Mouse (Mus musculus): Measurements from ENCODE around the gene Lasp1. TPM values are rescaled to one million over a fixed set of nuclear protein-coding genes. Genes with fewer than 3 reads are reported as not detected.
"Not testable (repeated sequence)": the region's sequence is repeated elsewhere in the genome, so short reads cannot be mapped to it uniquely, and the experiment has no call there.

The Lasp1 gene
- polyA plus RNA-seq, 1 experiment from 2014 or later, result 159 TPM

- Histone ChIP-seq H3K36me3 (ENCODE audit: control insufficient read depth, insufficient read depth) (no peaks in the 10 kb centered on the region), H3K9me3 (ENCODE audit: control insufficient read depth, low read length) (no peaks in the 10 kb centered on the region), H3K27me3 (replicated peaks; ENCODE audit: control insufficient read depth, insufficient read depth, low read length) (no peaks in the 10 kb centered on the region), H3K4me2 (ENCODE audit: low read length) (no peak overlapping the region), H3K27ac (ENCODE audit: low read length) (no peak overlapping the region), H3K4me3 (replicated peaks; ENCODE audit: low read length) (no peak overlapping the region), H3K9ac (replicated peaks; ENCODE audit: low read depth, low read length) (no peak overlapping the region), H3K4me1 (replicated peaks; ENCODE audit: control insufficient read depth, insufficient read depth, low read length) (no peaks in the 10 kb centered on the region)
- WGBS, result 92% methylated on average over 5 of the region's 5 CpGs
- no peak for ATAC-seq
These were observed 66.6 kb downstream of the Lasp1 start for GRCm38 (mm10) chr11:97865421-97865820.

GRCm38 (mm10) chr11:97866091-97866888 is 67.5 kb downstream of the Lasp1 start:
- WGBS, result 97% methylated on average over 3 of the region's 3 CpGs
- no peak overlapping the region for H3K4me3 ChIP-seq (replicated peaks; ENCODE audit: low read length)
- no peak overlapping the region for H3K9ac ChIP-seq (replicated peaks; ENCODE audit: low read depth, low read length)
- no peaks in the 10 kb centered on the region for H3K4me1 ChIP-seq (replicated peaks; ENCODE audit: control insufficient read depth, insufficient read depth, low read length)
- H3K4me2 ChIP-seq (ENCODE audit: low read length), result no peak overlapping the region
- H3K27me3 ChIP-seq (replicated peaks; ENCODE audit: control insufficient read depth, insufficient read depth, low read length), result no peaks in the 10 kb centered on the region
- no peaks in the 10 kb centered on the region for H3K9me3 ChIP-seq (ENCODE audit: control insufficient read depth, low read length)
- H3K36me3 ChIP-seq (ENCODE audit: control insufficient read depth, insufficient read depth), result no peaks in the 10 kb centered on the region
- no peak for ATAC-seq
- no peak overlapping the region for H3K27ac ChIP-seq (ENCODE audit: low read length)

GRCm38 (mm10) chr11:97867591-97867990 is 68.8 kb downstream of the Lasp1 start:
- Histone ChIP-seq H3K27ac (ENCODE audit: low read length) (no peak overlapping the region), H3K4me2 (ENCODE audit: low read length) (no peak overlapping the region), H3K4me1 (replicated peaks; ENCODE audit: control insufficient read depth, insufficient read depth, low read length) (no peaks in the 10 kb centered on the region), H3K9me3 (ENCODE audit: control insufficient read depth, low read length) (no peaks in the 10 kb centered on the region), H3K36me3 (ENCODE audit: control insufficient read depth, insufficient read depth) (no peaks in the 10 kb centered on the region), H3K9ac (replicated peaks; ENCODE audit: low read depth, low read length) (no peak overlapping the region), H3K4me3 (replicated peaks; ENCODE audit: low read length) (no peak overlapping the region), H3K27me3 (replicated peaks; ENCODE audit: control insufficient read depth, insufficient read depth, low read length) (no peaks in the 10 kb centered on the region)
- no peak for ATAC-seq
- 88% methylated on average over 3 of the region's 3 CpGs for WGBS

- H3K9me3 ChIP-seq (ENCODE audit: control insufficient read depth, low read length); H3K27me3 ChIP-seq (replicated peaks; ENCODE audit: control insufficient read depth, insufficient read depth, low read length); H3K4me2 ChIP-seq (ENCODE audit: low read length); H3K9ac ChIP-seq (replicated peaks; ENCODE audit: low read depth, low read length); H3K4me3 ChIP-seq (replicated peaks; ENCODE audit: low read length); H3K27ac ChIP-seq (ENCODE audit: low read length); H3K36me3 ChIP-seq (ENCODE audit: control insufficient read depth, insufficient read depth); H3K4me1 ChIP-seq (replicated peaks; ENCODE audit: control insufficient read depth, insufficient read depth, low read length); ATAC-seq: not testable (repeated sequence)
- 91% methylated on average over 5 of the region's 5 CpGs for WGBS
These were observed 73.6 kb downstream of the Lasp1 start for GRCm38 (mm10) chr11:97872378-97872777.

- Histone ChIP-seq H3K36me3 (ENCODE audit: control insufficient read depth, insufficient read depth) (no peaks in the 10 kb centered on the region), H3K4me1 (replicated peaks; ENCODE audit: control insufficient read depth, insufficient read depth, low read length) (no peaks in the 10 kb centered on the region), H3K9ac (replicated peaks; ENCODE audit: low read depth, low read length) (no peak overlapping the region), H3K4me3 (replicated peaks; ENCODE audit: low read length) (no peak overlapping the region), H3K4me2 (ENCODE audit: low read length) (no peak overlapping the region), H3K27ac (ENCODE audit: low read length) (no peak overlapping the region), H3K27me3 (replicated peaks; ENCODE audit: control insufficient read depth, insufficient read depth, low read length) (no peaks in the 10 kb centered on the region), H3K9me3 (ENCODE audit: control insufficient read depth, low read length) (no peaks in the 10 kb centered on the region)
- 82% methylated on average over 1 of the region's 1 CpGs for WGBS
- no peak for ATAC-seq
These were observed 75.6 kb downstream of the Lasp1 start for GRCm38 (mm10) chr11:97874396-97874795.

- no peaks in the 10 kb centered on the region for H3K4me1 ChIP-seq (replicated peaks; ENCODE audit: control insufficient read depth, insufficient read depth, low read length)
These were observed 78.5 kb downstream of the Lasp1 start for GRCm38 (mm10) chr11:97877341-97877740.

GRCm38 (mm10) chr11:97880362-97880761 is 81.6 kb downstream of the Lasp1 start:
- no peaks in the 10 kb centered on the region for H3K27me3 ChIP-seq (replicated peaks; ENCODE audit: control insufficient read depth, insufficient read depth, low read length)
- no peak overlapping the region for H3K4me2 ChIP-seq (ENCODE audit: low read length)
- no peak overlapping the region for H3K27ac ChIP-seq (ENCODE audit: low read length)
- no peaks in the 10 kb centered on the region for H3K36me3 ChIP-seq (ENCODE audit: control insufficient read depth, insufficient read depth)
- H3K4me1 ChIP-seq (replicated peaks; ENCODE audit: control insufficient read depth, insufficient read depth, low read length), result 0 out of 2 replicates have a peak, but pooled peaks cover 2% of the 10 kb centered on the region
- H3K4me3 ChIP-seq (replicated peaks; ENCODE audit: low read length), result no peak overlapping the region
- no peak for ATAC-seq
- no peaks in the 10 kb centered on the region for H3K9me3 ChIP-seq (ENCODE audit: control insufficient read depth, low read length)
- no peak overlapping the region for H3K9ac ChIP-seq (replicated peaks; ENCODE audit: low read depth, low read length)
- WGBS, result 96% methylated on average over 4 of the region's 4 CpGs

More at GRCm38 (mm10) chr11:97877341-97877740, 78.5 kb downstream of the Lasp1 start:
- no peak overlapping the region for H3K4me2 ChIP-seq (ENCODE audit: low read length)
- H3K27me3 ChIP-seq (replicated peaks; ENCODE audit: control insufficient read depth, insufficient read depth, low read length), result no peaks in the 10 kb centered on the region
- no peak overlapping the region for H3K9ac ChIP-seq (replicated peaks; ENCODE audit: low read depth, low read length)
- no peak for ATAC-seq
- 87% methylated on average over 2 of the region's 2 CpGs for WGBS
- no peak overlapping the region for H3K4me3 ChIP-seq (replicated peaks; ENCODE audit: low read length)
- no peaks in the 10 kb centered on the region for H3K36me3 ChIP-seq (ENCODE audit: control insufficient read depth, insufficient read depth)
- H3K9me3 ChIP-seq (ENCODE audit: control insufficient read depth, low read length), result no peaks in the 10 kb centered on the region
- H3K27ac ChIP-seq (ENCODE audit: low read length), result no peak overlapping the region

- H3K36me3 ChIP-seq (ENCODE audit: control insufficient read depth, insufficient read depth), result no peaks in the 10 kb centered on the region
- no peaks in the 10 kb centered on the region for H3K27me3 ChIP-seq (replicated peaks; ENCODE audit: control insufficient read depth, insufficient read depth, low read length)
- H3K27ac ChIP-seq (ENCODE audit: low read length), result peak overlapping the region; percentile 76
- H3K9ac ChIP-seq (replicated peaks; ENCODE audit: low read depth, low read length), result peak overlapping the region; percentile 20; the same call in 1 of the 2 replicates
- peak overlapping the region; percentile 49 for H3K4me2 ChIP-seq (ENCODE audit: low read length)
- H3K4me3 ChIP-seq (replicated peaks; ENCODE audit: low read length), result peak overlapping the region; percentile 52
- H3K9me3 ChIP-seq (ENCODE audit: control insufficient read depth, low read length), result no peaks in the 10 kb centered on the region
- 0 out of 2 replicates have a peak, but pooled peaks cover 2% of the 10 kb centered on the region for H3K4me1 ChIP-seq (replicated peaks; ENCODE audit: control insufficient read depth, insufficient read depth, low read length)
- 3% methylated on average over 26 of the region's 26 CpGs for WGBS
- peak; percentile 9; the same call in 1 of the 2 replicates for ATAC-seq
These were observed 84.7 kb downstream of the Lasp1 start for GRCm38 (mm10) chr11:97883542-97883917.

- under 1% methylated on average over 37 of the region's 37 CpGs for WGBS
- ATAC-seq, result peak; percentile 97
- Histone ChIP-seq H3K27me3 (replicated peaks; ENCODE audit: control insufficient read depth, insufficient read depth, low read length) (no peaks in the 10 kb centered on the region), H3K27ac (ENCODE audit: low read length) (peak within 1 kb of the TSS; percentile 87), H3K9ac (replicated peaks; ENCODE audit: low read depth, low read length) (peak within 1 kb of the TSS; percentile 49), H3K4me2 (ENCODE audit: low read length) (peak within 1 kb of the TSS; percentile 49), H3K36me3 (ENCODE audit: control insufficient read depth, insufficient read depth) (no peaks in the 10 kb centered on the region), H3K9me3 (ENCODE audit: control insufficient read depth, low read length) (no peaks in the 10 kb centered on the region), H3K4me1 (replicated peaks; ENCODE audit: control insufficient read depth, insufficient read depth, low read length) (0 out of 2 replicates have a peak, but pooled peaks cover 2% of the 10 kb centered on the region), H3K4me3 (replicated peaks; ENCODE audit: low read length) (peak within 1 kb of the TSS; percentile 52)
These were observed 85.3 kb downstream of the Lasp1 start, which contains the start of gene Fbxo47 for GRCm38 (mm10) chr11:97883918-97884600. Fbxo47 (minus strand) TSS chr11:97884154.
